Mouse (Mus musculus) lung, embryonic 15.5 days (tissue): Measurements from ENCODE around the gene Ssmem1. TPM values are rescaled to one million over a fixed set of nuclear protein-coding genes. Genes with fewer than 3 reads are reported as not detected.

Experiments
- ATAC-seq: fragments of 200-750 bp; cut with Nextera tagmentation; 2 replicates; pipeline ENCODE4 v1.8.0; 2017; ENCODE audit warnings: moderate number of reproducible peaks, borderline replicate concordance; ENCODE audit not compliant: low FRiP score, low TSS enrichment; ENCODE audit errors: extremely low read depth
- H3K27ac ChIP-seq: fragments of 300-500 bp; sonication (generic); 2 replicates; pipeline ENCODE4 v1.5.1; 2015; ENCODE audit warnings: moderate library complexity, mild to moderate bottlenecking, inconsistent platforms
- H3K27me3 ChIP-seq: fragments of 300-500 bp; sonication (generic); 2 replicates; pipeline ENCODE4 v1.6.1; 2015; ENCODE audit warnings: inconsistent platforms
- H3K36me3 ChIP-seq: fragments of 300-500 bp; sonication (generic); 2 replicates; pipeline ENCODE4 v1.6.1; 2015; ENCODE audit warnings: inconsistent platforms
- H3K4me1 ChIP-seq: fragments of 300-500 bp; sonication (generic); 2 replicates; pipeline ENCODE4 v1.6.1; 2015; ENCODE audit warnings: inconsistent platforms
- H3K4me2 ChIP-seq: fragments of 300-500 bp; sonication (generic); 2 replicates; pipeline ENCODE4 v1.6.1; 2015; ENCODE audit warnings: inconsistent platforms, mild to moderate bottlenecking, moderate library complexity
- H3K4me3 ChIP-seq: fragments of 300-500 bp; sonication (generic); 2 replicates; pipeline ENCODE4 v1.5.1; 2015; ENCODE audit warnings: mild to moderate bottlenecking, inconsistent platforms
- H3K9ac ChIP-seq: fragments of 300-500 bp; sonication (generic); 2 replicates; pipeline ENCODE4 v1.6.1; 2015; ENCODE audit warnings: inconsistent platforms
- H3K9me3 ChIP-seq: fragments of 300-500 bp; sonication (generic); 2 replicates; pipeline ENCODE4 v1.6.1; 2016; ENCODE audit warnings: inconsistent platforms
- WGBS: fragments of 180-500 bp; shearing (Covaris S2); methylation state at CpG from one replicate; pipeline ENCODE4 v1.1.7; 2015; 5-methylcytosine and 5-hydroxymethylcytosine counted together
- polyA plus RNA-seq: library from polyadenylated mRNA; unstranded; fragments of >200 nt; fragmentation: Nextera tagmentation; extraction: Ambion mirVana; gene quantifications from 2 replicates; pipeline ENCODE4 v1.2.1, GENCODE M21; 2015

Ssmem1 gene
- polyA plus RNA-seq, 1 experiment from 2014 or later, result 0.12 TPM

- Histone ChIP-seq H3K4me3 (no peak overlapping the region), H3K4me1 (no peaks in the 10 kb centered on the region), H3K27ac (no peak overlapping the region), H3K9ac (no peak overlapping the region), H3K4me2 (no peak overlapping the region), H3K27me3 (no peaks in the 10 kb centered on the region), H3K9me3 (no peaks in the 10 kb centered on the region), H3K36me3 (no peaks in the 10 kb centered on the region)
- no peak for ATAC-seq
- 64% methylated on average over 4 of the region's 4 CpGs for WGBS
Observed at GRCm38 (mm10) chr6:30562132-30562531, 52.5 kb downstream of the Ssmem1 start.

GRCm38 (mm10) chr6:30563575-30563974 is 53.9 kb downstream of the Ssmem1 start:
- ATAC-seq, result no peak
- no peaks in the 10 kb centered on the region for H3K9me3 ChIP-seq
- H3K9ac ChIP-seq, result no peak overlapping the region
- no peaks in the 10 kb centered on the region for H3K36me3 ChIP-seq
- 47% methylated on average over 6 of the region's 6 CpGs for WGBS
- no peak overlapping the region for H3K4me3 ChIP-seq
- H3K27me3 ChIP-seq, result no peaks in the 10 kb centered on the region
- H3K27ac ChIP-seq, result no peak overlapping the region
- no peak overlapping the region for H3K4me2 ChIP-seq
- H3K4me1 ChIP-seq, result no peaks in the 10 kb centered on the region

- ATAC-seq, result no peak
- no peak overlapping the region for H3K9ac ChIP-seq
- H3K4me3 ChIP-seq, result no peak overlapping the region
- no peaks in the 10 kb centered on the region for H3K27me3 ChIP-seq
- no peaks in the 10 kb centered on the region for H3K36me3 ChIP-seq
- no peaks in the 10 kb centered on the region for H3K4me1 ChIP-seq
- H3K9me3 ChIP-seq, result no peaks in the 10 kb centered on the region
- no peak overlapping the region for H3K27ac ChIP-seq
- H3K4me2 ChIP-seq, result no peak overlapping the region
- WGBS, result 85% methylated on average over 6 of the region's 6 CpGs
Observed at GRCm38 (mm10) chr6:30564051-30564450, 54.4 kb downstream of the Ssmem1 start.

GRCm38 (mm10) chr6:30568069-30568468 is 58.4 kb downstream of the Ssmem1 start, which contains the start of gene Cpa4:
Gene Cpa4 (plus strand): TSS chr6:30568369.
- no peak within 1 kb of the TSS for H3K4me3 ChIP-seq
- H3K27me3 ChIP-seq, result no peaks in the 10 kb centered on the region
- no peak for ATAC-seq
- peaks cover 6% of the 10 kb centered on the region for H3K4me1 ChIP-seq
- WGBS, result 42% methylated on average over 5 of the region's 5 CpGs
- no peaks in the 10 kb centered on the region for H3K9me3 ChIP-seq
- no peaks in the 10 kb centered on the region for H3K36me3 ChIP-seq
- no peak within 1 kb of the TSS for H3K4me2 ChIP-seq
- H3K27ac ChIP-seq, result no peak within 1 kb of the TSS
- H3K9ac ChIP-seq, result no peak within 1 kb of the TSS

GRCm38 (mm10) chr6:30569331-30569730 is 59.7 kb downstream of the Ssmem1 start:
- Histone ChIP-seq H3K27me3 (no peaks in the 10 kb centered on the region), H3K4me3 (no peak overlapping the region), H3K27ac (no peak overlapping the region), H3K4me2 (no peak overlapping the region), H3K36me3 (no peaks in the 10 kb centered on the region), H3K9ac (no peak overlapping the region), H3K9me3 (no peaks in the 10 kb centered on the region), H3K4me1 (peaks cover 8% of the 10 kb centered on the region)
- ATAC-seq, result no peak
- 84% methylated on average over 10 of the region's 10 CpGs for WGBS

Other genes with a start within 250 kb of the Ssmem1 start
- gene Ube2h, start 205.3 kb upstream of the Ssmem1 start, polyA plus RNA-seq, result 39.7 and 40.1 TPM in 2 replicates
- 62.7 and 65.2 TPM in 2 replicates for gene Zc3hc1, start 118.8 kb upstream of the Ssmem1 start, polyA plus RNA-seq
- gene Klhdc10, start 108.0 kb upstream of the Ssmem1 start, polyA plus RNA-seq, result 21.5 and 23.2 TPM in 2 replicates
- gene Tmem209, start 66 bp upstream of the Ssmem1 start, polyA plus RNA-seq, result 35.3 and 39.6 TPM in 2 replicates
- gene Cpa2, start 31.7 kb downstream of the Ssmem1 start, polyA plus RNA-seq, result 6.6 and 10.5 TPM in 2 replicates
- 0.13 and 0.15 TPM in 2 replicates for gene Cpa4, start 58.5 kb downstream of the Ssmem1 start, polyA plus RNA-seq
- gene Cpa5, start 101.2 kb downstream of the Ssmem1 start, polyA plus RNA-seq, result 0.18 TPM in 1 of 2 replicates, not detected in the other
- gene Cpa1, start 129.4 kb downstream of the Ssmem1 start, polyA plus RNA-seq, result 3.5 and 6.5 TPM in 2 replicates
- gene Cep41, start 183.9 kb downstream of the Ssmem1 start, polyA plus RNA-seq, result 12.1 and 13.0 TPM in 2 replicates
- 1,436 and 1,497 TPM in 2 replicates for gene Mest, start 213.7 kb downstream of the Ssmem1 start, polyA plus RNA-seq